Mouse (Mus musculus): ENCODE results near the gene Casp3. TPM values are rescaled to one million over a fixed set of nuclear protein-coding genes. Genes with fewer than 3 reads are reported as not detected.

The Casp3 gene
- total and polyA plus RNA-seq, 3 experiments = 1.6 to 3.3 (median 2.2) TPM

- intact Hi-C loops (cut with DNase I) = no loop called here
- Histone ChIP-seq H3K27me3 (ENCODE audit: control insufficient read depth, insufficient read depth, low read length) (no peaks in the 10 kb centered on the region), H3K4me3 (no peak overlapping the region), H3K79me2 (replicated peaks; ENCODE audit: control insufficient read depth, insufficient read depth, low read length) (no peaks in the 10 kb centered on the region), H3K27ac (no peak overlapping the region), H3K9ac (ENCODE audit: low read depth, low read length) (no peak overlapping the region), H3K4me1 (ENCODE audit: control insufficient read depth, insufficient read depth, low read length) (peaks cover 1% of the 10 kb centered on the region), H3K36me3 (ENCODE audit: control insufficient read depth, insufficient read depth, low read length) (no peaks in the 10 kb centered on the region; the same call in 1 of the 2 replicates)
- TF ChIP-seq CTCF (IDR thresholded peaks at IDR 0.05) (no peak), EP300 (IDR thresholded peaks at IDR 0.05; ENCODE audit: insufficient read depth, low read depth, low read length) (no peak), POLR2A (IDR thresholded peaks at IDR 0.05; ENCODE audit: insufficient read depth, low read depth, low read length) (no peak)
- DNase-seq = no peak
- 92% methylated on average over 5 of the region's 5 CpGs for whole genome bisulfite sequencing
These were observed 18.3 kb upstream of the Casp3 start for GRCm38 (mm10) chr8:46598753-46599152.

DNA sequence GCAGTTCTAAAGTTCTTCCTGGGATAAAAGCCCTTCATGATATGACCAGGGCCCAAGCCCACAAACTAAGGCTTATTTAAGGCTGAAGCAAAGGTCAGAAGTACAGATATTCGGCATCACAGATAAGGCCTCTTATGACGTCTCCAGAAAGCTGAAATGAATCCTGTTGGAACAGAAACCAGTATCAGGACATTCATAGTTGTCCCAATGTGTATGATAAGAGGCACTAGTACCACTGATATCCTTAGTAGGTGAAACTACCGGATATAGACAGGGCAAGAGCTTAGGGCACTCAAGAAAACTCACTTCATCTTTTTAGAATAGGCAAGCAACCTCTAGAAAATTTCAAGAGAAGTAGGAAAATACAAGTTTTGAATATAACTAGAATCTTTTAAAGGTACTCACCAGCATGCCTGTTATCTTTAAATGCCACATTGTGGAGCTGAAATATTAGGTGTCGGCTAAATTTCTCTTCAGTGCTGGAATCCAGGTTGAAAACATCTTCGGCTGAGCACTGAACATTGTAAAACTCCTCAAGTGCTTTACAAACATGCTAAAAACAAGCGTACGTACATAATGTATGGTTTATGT, 17.7 kb upstream of the Casp3 start:
- no peak for DNase-seq
- intact Hi-C loops (cut with DNase I) = no loop called here
- TF ChIP-seq EP300 (IDR thresholded peaks at IDR 0.05; ENCODE audit: insufficient read depth, low read depth, low read length) (no peak), POLR2A (IDR thresholded peaks at IDR 0.05; ENCODE audit: insufficient read depth, low read depth, low read length) (no peak), CTCF (IDR thresholded peaks at IDR 0.05) (no peak)
- H3K27me3 ChIP-seq (ENCODE audit: control insufficient read depth, insufficient read depth, low read length) = no peaks in the 10 kb centered on the region
- no peaks in the 10 kb centered on the region; the same call in 1 of the 2 replicates for H3K36me3 ChIP-seq (ENCODE audit: control insufficient read depth, insufficient read depth, low read length)
- H3K9ac ChIP-seq (ENCODE audit: low read depth, low read length) = no peak overlapping the region
- no peak overlapping the region for H3K27ac ChIP-seq
- peaks cover 1% of the 10 kb centered on the region for H3K4me1 ChIP-seq (ENCODE audit: control insufficient read depth, insufficient read depth, low read length)
- 81% methylated on average over 7 of the region's 7 CpGs for WGBS
- H3K79me2 ChIP-seq (replicated peaks; ENCODE audit: control insufficient read depth, insufficient read depth, low read length) = no peaks in the 10 kb centered on the region
- H3K4me3 ChIP-seq = no peak overlapping the region

GRCm38 (mm10) chr8:46600959-46601707, 16.0 kb upstream of the Casp3 start:
- H3K27ac ChIP-seq = no peak overlapping the region
- no peaks in the 10 kb centered on the region; the same call in 1 of the 2 replicates for H3K36me3 ChIP-seq (ENCODE audit: control insufficient read depth, insufficient read depth, low read length)
- TF ChIP-seq POLR2A (IDR thresholded peaks at IDR 0.05; ENCODE audit: insufficient read depth, low read depth, low read length) (no peak), EP300 (IDR thresholded peaks at IDR 0.05; ENCODE audit: insufficient read depth, low read depth, low read length) (no peak), CTCF (IDR thresholded peaks at IDR 0.05) (no peak)
- DNase-seq = no peak
- no peaks in the 10 kb centered on the region for H3K27me3 ChIP-seq (ENCODE audit: control insufficient read depth, insufficient read depth, low read length)
- no peak overlapping the region for H3K9ac ChIP-seq (ENCODE audit: low read depth, low read length)
- no peaks in the 10 kb centered on the region for H3K79me2 ChIP-seq (replicated peaks; ENCODE audit: control insufficient read depth, insufficient read depth, low read length)
- intact Hi-C loops (cut with DNase I) = no loop called here
- H3K4me3 ChIP-seq = no peak overlapping the region
- H3K4me1 ChIP-seq (ENCODE audit: control insufficient read depth, insufficient read depth, low read length) = no peaks in the 10 kb centered on the region
- 56% methylated on average over 10 of the region's 10 CpGs for WGBS

- H3K4me3 ChIP-seq = no peak overlapping the region
- TF ChIP-seq CTCF (IDR thresholded peaks at IDR 0.05) = no peak
- no peak for TF ChIP-seq POLR2A (IDR thresholded peaks at IDR 0.05; ENCODE audit: insufficient read depth, low read depth, low read length)
- no peak for TF ChIP-seq EP300 (IDR thresholded peaks at IDR 0.05; ENCODE audit: insufficient read depth, low read depth, low read length)
- H3K4me1 ChIP-seq (ENCODE audit: control insufficient read depth, insufficient read depth, low read length) = no peaks in the 10 kb centered on the region
- H3K36me3 ChIP-seq (ENCODE audit: control insufficient read depth, insufficient read depth, low read length) = no peaks in the 10 kb centered on the region; the same call in 1 of the 2 replicates
- H3K27me3 ChIP-seq (ENCODE audit: control insufficient read depth, insufficient read depth, low read length) = no peaks in the 10 kb centered on the region
- no peak for DNase-seq
- H3K79me2 ChIP-seq (replicated peaks; ENCODE audit: control insufficient read depth, insufficient read depth, low read length) = no peaks in the 10 kb centered on the region
- H3K9ac ChIP-seq (ENCODE audit: low read depth, low read length) = no peak overlapping the region
- no peak overlapping the region for H3K27ac ChIP-seq
- 91% methylated on average over 5 of the region's 5 CpGs for WGBS
- intact Hi-C loops (cut with DNase I) = no loop called here
These were observed 13.5 kb upstream of the Casp3 start for GRCm38 (mm10) chr8:46603587-46603986.

DNA sequence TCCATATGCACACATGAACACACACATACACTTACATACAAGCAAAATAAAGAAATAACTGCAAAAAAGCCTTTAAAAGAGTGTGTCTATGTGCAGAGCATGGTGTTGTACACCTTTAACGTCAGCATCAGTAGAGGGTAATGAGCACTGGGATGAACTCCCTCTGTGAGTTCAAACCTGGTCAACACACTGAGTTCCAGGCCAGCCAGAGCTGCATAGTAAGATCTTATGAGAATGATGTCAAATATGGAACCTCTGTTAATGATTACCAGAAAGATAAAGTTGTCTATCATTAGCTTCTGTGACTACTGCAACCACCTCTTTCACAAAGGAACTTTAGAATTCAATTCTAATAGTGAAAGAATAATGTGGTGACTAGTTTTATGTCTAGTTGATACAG, 10.2 kb upstream of the Casp3 start:
- intact Hi-C loops (cut with DNase I) = no loop called here
- H3K36me3 ChIP-seq (ENCODE audit: control insufficient read depth, insufficient read depth, low read length) = no peaks in the 10 kb centered on the region
- no peak overlapping the region for H3K4me3 ChIP-seq
- H3K9ac ChIP-seq (ENCODE audit: low read depth, low read length) = no peak overlapping the region
- H3K27me3 ChIP-seq (ENCODE audit: control insufficient read depth, insufficient read depth, low read length) = no peaks in the 10 kb centered on the region
- H3K4me1 ChIP-seq (ENCODE audit: control insufficient read depth, insufficient read depth, low read length) = no peaks in the 10 kb centered on the region
- no peak for TF ChIP-seq EP300 (IDR thresholded peaks at IDR 0.05; ENCODE audit: insufficient read depth, low read depth, low read length)
- TF ChIP-seq CTCF (IDR thresholded peaks at IDR 0.05) = no peak
- TF ChIP-seq POLR2A (IDR thresholded peaks at IDR 0.05; ENCODE audit: insufficient read depth, low read depth, low read length) = no peak
- 81% methylated on average over 1 of the region's 1 CpGs for WGBS
- no peak for DNase-seq
- H3K79me2 ChIP-seq (replicated peaks; ENCODE audit: control insufficient read depth, insufficient read depth, low read length) = no peaks in the 10 kb centered on the region
- H3K27ac ChIP-seq = no peak overlapping the region

GRCm38 (mm10) chr8:46611557-46611956, 5.5 kb upstream of the Casp3 start:
- no peak overlapping the region for H3K27ac ChIP-seq
- intact Hi-C loops (cut with DNase I) = no loop called here
- no peaks in the 10 kb centered on the region for H3K79me2 ChIP-seq (replicated peaks; ENCODE audit: control insufficient read depth, insufficient read depth, low read length)
- peaks cover 3% of the 10 kb centered on the region; the same call in 1 of the 2 replicates for H3K4me1 ChIP-seq (ENCODE audit: control insufficient read depth, insufficient read depth, low read length)
- H3K4me3 ChIP-seq = no peak overlapping the region
- no peak for DNase-seq
- TF ChIP-seq POLR2A (IDR thresholded peaks at IDR 0.05; ENCODE audit: insufficient read depth, low read depth, low read length) (no peak), CTCF (IDR thresholded peaks at IDR 0.05) (no peak), EP300 (IDR thresholded peaks at IDR 0.05; ENCODE audit: insufficient read depth, low read depth, low read length) (no peak)
- 78% methylated on average over 8 of the region's 8 CpGs for WGBS
- H3K36me3 ChIP-seq (ENCODE audit: control insufficient read depth, insufficient read depth, low read length) = no peaks in the 10 kb centered on the region
- no peak overlapping the region for H3K9ac ChIP-seq (ENCODE audit: low read depth, low read length)
- H3K27me3 ChIP-seq (ENCODE audit: control insufficient read depth, insufficient read depth, low read length) = no peaks in the 10 kb centered on the region

Measured in heart, adult 2 months (tissue).